Mouse (Mus musculus): ENCODE data around the gene Gprin2. TPM values are rescaled to one million over a fixed set of nuclear protein-coding genes. Genes with fewer than 3 reads are reported as not detected.

The Gprin2 gene
- total RNA-seq, 2 experiments from 2014 or later: 0.50 to 0.52 TPM

- DNase-seq: no peak
Measured at GRCm38 (mm10) chr14:34207996-34208395, 6.5 kb upstream of the Gprin2 start.

GRCm38 (mm10) chr14:34200738-34201230 lies 669 bp downstream of the Gprin2 start:
- peak; percentile 41 for DNase-seq

GRCm38 (mm10) chr14:34196706-34197105 lies 4.7 kb downstream of the Gprin2 start:
- no peak for DNase-seq

GRCm38 (mm10) chr14:34195466-34195865 lies 6.0 kb downstream of the Gprin2 start:
- no peak for DNase-seq

GRCm38 (mm10) chr14:34193879-34194278 lies 7.6 kb downstream of the Gprin2 start:
- no peak for DNase-seq

GRCm38 (mm10) chr14:34190361-34190760 lies 11.1 kb downstream of the Gprin2 start:
- no peak for DNase-seq

GRCm38 (mm10) chr14:34188629-34189028 lies 12.8 kb downstream of the Gprin2 start:
- DNase-seq: peak; percentile 54

- no peak for DNase-seq
Measured at GRCm38 (mm10) chr14:34183101-34183500, 18.4 kb downstream of the Gprin2 start.

- DNase-seq: no peak
Measured at GRCm38 (mm10) chr14:34179351-34179750, 22.1 kb downstream of the Gprin2 start.

GRCm38 (mm10) chr14:34171107-34171506 lies 30.3 kb downstream of the Gprin2 start:
- DNase-seq: no peak

- DNase-seq: no peak
Measured at GRCm38 (mm10) chr14:34155752-34156151, 45.7 kb downstream of the Gprin2 start.

GRCm38 (mm10) chr14:34154601-34155337 lies 46.7 kb downstream of the Gprin2 start:
- DNase-seq: peak; percentile 67

- peak; percentile 48 for DNase-seq
Measured at GRCm38 (mm10) chr14:34152342-34152741, 49.1 kb downstream of the Gprin2 start, which contains the start of gene Npy4r. Npy4r (minus strand) TSS chr14:34152489.

GRCm38 (mm10) chr14:34142915-34143314 lies 58.5 kb downstream of the Gprin2 start:
- no peak for DNase-seq

- no peak for DNase-seq
Measured at GRCm38 (mm10) chr14:34142316-34142715, 59.1 kb downstream of the Gprin2 start.

GRCm38 (mm10) chr14:34139671-34140664 lies 61.5 kb downstream of the Gprin2 start:
- DNase-seq: no peak

Other genes with a start within 250 kb of the Gprin2 start
- not detected for gene Rbp3, start 247.7 kb downstream of the Gprin2 start, total RNA-seq (2021)
- gene Zfp488, start 222.9 kb downstream of the Gprin2 start, total RNA-seq (2021): under 1 TPM in 1 of 2 experiments, not detected in 1; 0.09 TPM
- not detected for gene Gm30083, start 186.5 kb downstream of the Gprin2 start, total RNA-seq (2021)
- not detected for gene Gm5460, start 184.9 kb downstream of the Gprin2 start, total RNA-seq (2021)
- gene Antxrl, start 148.9 kb downstream of the Gprin2 start, total RNA-seq (2021): not detected
- gene Anxa8, start 115.7 kb downstream of the Gprin2 start, total RNA-seq (2021): 1 to 10 TPM in 1 of 2 experiments, under 1 TPM in 1; 0.28 to 1.3 TPM
- gene A630023A22Rik, start 98.9 kb downstream of the Gprin2 start, total RNA-seq (2021): not detected
- under 1 TPM; 0.16 TPM for gene Npy4r, start 49.2 kb downstream of the Gprin2 start, total RNA-seq (2021)
- 1 to 10 TPM in 1 of 2 experiments, under 1 TPM in 1; 0.89 to 1.6 TPM for gene Syt15, start 17.9 kb upstream of the Gprin2 start, total RNA-seq (2021)
- gene Shld2, start 108.8 kb upstream of the Gprin2 start, total RNA-seq (2021): 1 to 10 TPM; 7.1 to 8.0 TPM
- 100 to 1,000 TPM; 116 to 120 TPM for gene Glud1, start 109.1 kb upstream of the Gprin2 start, total RNA-seq (2021)
- not detected for gene Fam25c, start 153.8 kb upstream of the Gprin2 start, total RNA-seq (2021)
- gene Sncg, start 173.1 kb upstream of the Gprin2 start, total RNA-seq (2021): 10 to 100 TPM; 10.2 to 16.9 TPM
- gene Mmrn2, start 173.8 kb upstream of the Gprin2 start, total RNA-seq (2021): 10 to 100 TPM; 16.7 to 18.7 TPM

Measured in gastrocnemius, postnatal 10 days (tissue).